ENCODE assay signal across 23 mouse cellular contexts in genomic region chr5:8417443-8417842, GRCm38 (mm10). TPM values are rescaled to one million over a fixed set of nuclear protein-coding genes. Genes with fewer than 3 reads are reported as not detected.
A peak's percentile ranks its signal among the peaks of the same experiment; 100 is the strongest.
DNase-seq lines count a peak whose midpoint lies in the region; ATAC-seq and TF ChIP-seq lines count a peak whose summit lies in the region.
"Had no signal": no experiment of that assay in that cellular context is flagged by ENCODE, and none has a peak within 500 bp of the region (broad histone marks: within the 10 kb centered on the region; RNA-seq: fewer than 3 reads in every experiment).

No protein-coding gene starts in this region.

- H3K9ac ChIP-seq in kidney, embryonic 15.5 days: no peak overlapping the region
- H3K9ac ChIP-seq in midbrain, embryonic 11.5 days (ENCODE audit: low read length): no peak overlapping the region
- no peak overlapping the region for H3K9ac ChIP-seq in forebrain, embryonic 11.5 days (ENCODE audit: low read length)
- H3K9ac ChIP-seq: heart, embryonic 13.5 days; limb, embryonic 13.5 days; liver, embryonic 12.5 days had no signal

- no peak for TF ChIP-seq CTCF in Patski (IDR thresholded peaks at IDR 0.05)

- CTCF ChIA-PET in Patski (lab: Charles Lee): interaction anchor here (0.7 to 1.4 kb wide), 6 partner anchors 9 to 695 kb away, joined by 3 to 5 read pairs (median 4); no protein-coding TSS in a partner anchor

- peaks cover 59% of the 10 kb centered on the region for H3K36me3 ChIP-seq in kidney, embryonic 15.5 days
- H3K36me3 ChIP-seq in midbrain, embryonic 11.5 days (ENCODE audit: control insufficient read depth, insufficient read depth, low read length): peaks cover 3% of the 10 kb centered on the region; the same call in 1 of the 2 replicates
- H3K36me3 ChIP-seq in midbrain, embryonic 10.5 days: peaks cover 81% of the 10 kb centered on the region
- peaks cover 4% of the 10 kb centered on the region; the same call in 1 of the 2 replicates for H3K36me3 ChIP-seq in forebrain, embryonic 11.5 days (ENCODE audit: control insufficient read depth, insufficient read depth, low read length)

- H3K9me3 ChIP-seq in kidney, embryonic 15.5 days (replicated peaks): no peaks in the 10 kb centered on the region
- no peaks in the 10 kb centered on the region for H3K9me3 ChIP-seq in midbrain, embryonic 11.5 days (ENCODE audit: control insufficient read depth, low read length)
- H3K9me3 ChIP-seq in midbrain, embryonic 10.5 days (replicated peaks): no peaks in the 10 kb centered on the region
- no peaks in the 10 kb centered on the region for H3K9me3 ChIP-seq in forebrain, embryonic 11.5 days (ENCODE audit: control insufficient read depth, low read length)
- H3K9me3 ChIP-seq: forebrain, embryonic 10.5 days; heart, embryonic 13.5 days; limb, embryonic 13.5 days; liver, embryonic 12.5 days had no signal

- no peak for ATAC-seq in kidney, embryonic 15.5 days (replicated peaks; ENCODE audit: low FRiP score)
- ATAC-seq in midbrain, embryonic 11.5 days (ENCODE audit: low FRiP score): no peak
- peak; percentile 9 for ATAC-seq in Patski
- peak; percentile 47 for ATAC-seq in megakaryocyte progenitor cell, adult 5-6 weeks (replicated peaks; ENCODE audit: poor library complexity)
- ATAC-seq in forebrain, embryonic 11.5 days (replicated peaks; ENCODE audit: low FRiP score): no peak
- ATAC-seq: liver, embryonic 12.5 days had no signal

- POLR2A ChIA-PET in Patski (lab: Charles Lee): no interaction called here

- no peak for DNase-seq in kidney, postnatal 14 days
- DNase-seq in midbrain, embryonic 11.5 days (ENCODE audit: low spot score, missing footprints): peak; percentile 81
- DNase-seq in midbrain, embryonic 10.5 days (ENCODE audit: low spot score): no peak
- DNase-seq in Patski (ENCODE audit: low read depth, low spot score): no peak
- DNase-seq in forebrain, embryonic 11.5 days (ENCODE audit: low spot score): no peak
- DNase-seq in right cerebral cortex, postnatal 25 days: no peak
- DNase-seq: adrenal gland, postnatal 14 days; cerebellum, adult 2 months; cerebellum, postnatal 25 days; gastrocnemius, adult 2 months; heart, postnatal 14 days; kidney, adult 18-20 months; kidney, postnatal 36 days; lung, adult 18-20 months; midbrain, embryonic 14.5 days; right cerebral cortex, postnatal 14 days; spleen, adult 18-20 months had no signal

- no peak overlapping the region for H3K4me3 ChIP-seq in kidney, embryonic 15.5 days (replicated peaks)
- H3K4me3 ChIP-seq in midbrain, embryonic 11.5 days (ENCODE audit: low read depth, low read length): no peak overlapping the region
- no peak overlapping the region for H3K4me3 ChIP-seq in midbrain, embryonic 10.5 days
- H3K4me3 ChIP-seq in forebrain, embryonic 11.5 days (ENCODE audit: low read depth, low read length): no peak overlapping the region
- H3K4me3 ChIP-seq: forebrain, embryonic 10.5 days; gastrocnemius, adult 2 months; heart, embryonic 13.5 days; limb, embryonic 13.5 days; liver, embryonic 12.5 days had no signal

- peak overlapping the region; percentile 32; the same call in 1 of the 2 replicates for H3K27ac ChIP-seq in kidney, embryonic 15.5 days
- H3K27ac ChIP-seq in midbrain, embryonic 11.5 days (ENCODE audit: low read depth, low read length): no peak overlapping the region
- no peak overlapping the region for H3K27ac ChIP-seq in midbrain, embryonic 10.5 days (replicated peaks)
- no peak overlapping the region for H3K27ac ChIP-seq in forebrain, embryonic 11.5 days (ENCODE audit: low read depth, low read length)
- H3K27ac ChIP-seq: forebrain, embryonic 10.5 days; gastrocnemius, adult 2 months; heart, embryonic 13.5 days; limb, embryonic 13.5 days; liver, embryonic 12.5 days had no signal

- 0 out of 2 replicates have a peak, but pooled peaks cover 6% of the 10 kb centered on the region for H3K4me1 ChIP-seq in kidney, embryonic 15.5 days
- no peaks in the 10 kb centered on the region for H3K4me1 ChIP-seq in midbrain, embryonic 11.5 days (ENCODE audit: control insufficient read depth, insufficient read depth, low read length)
- H3K4me1 ChIP-seq in midbrain, embryonic 10.5 days: peaks cover 18% of the 10 kb centered on the region
- peaks cover 3% of the 10 kb centered on the region; the same call in 1 of the 2 replicates for H3K4me1 ChIP-seq in forebrain, embryonic 11.5 days (replicated peaks; ENCODE audit: control insufficient read depth, insufficient read depth, low read length)

- no peaks in the 10 kb centered on the region for H3K27me3 ChIP-seq in kidney, embryonic 15.5 days
- no peaks in the 10 kb centered on the region for H3K27me3 ChIP-seq in midbrain, embryonic 11.5 days (ENCODE audit: control insufficient read depth, insufficient read depth, low read length)
- H3K27me3 ChIP-seq in midbrain, embryonic 10.5 days (ENCODE audit: low read depth, poor library complexity, severe bottlenecking): no peaks in the 10 kb centered on the region
- no peaks in the 10 kb centered on the region for H3K27me3 ChIP-seq in Patski
- H3K27me3 ChIP-seq in forebrain, embryonic 11.5 days (ENCODE audit: control insufficient read depth, insufficient read depth, low read length): no peaks in the 10 kb centered on the region
- H3K27me3 ChIP-seq: heart, embryonic 13.5 days; limb, embryonic 13.5 days; liver, embryonic 12.5 days had no signal

- in situ Hi-C loops in Patski (cut with MboI; ENCODE audit: low pct_unique_long_range_greater_than_20kb): no loop called here

- no peak overlapping the region for H3K4me2 ChIP-seq in kidney, embryonic 15.5 days
- H3K4me2 ChIP-seq in midbrain, embryonic 11.5 days: no peak overlapping the region
- H3K4me2 ChIP-seq in forebrain, embryonic 11.5 days (ENCODE audit: low read depth, low read length, severe bottlenecking): no peak overlapping the region
- H3K4me2 ChIP-seq: heart, embryonic 13.5 days; limb, embryonic 13.5 days; liver, embryonic 12.5 days had no signal

- WGBS in kidney, embryonic 15.5 days: 60% methylated on average over 1 of the region's 1 CpGs
- WGBS in midbrain, embryonic 11.5 days: 31% methylated on average over 1 of the region's 1 CpGs
- WGBS in midbrain, embryonic 10.5 days: 46% methylated on average over 1 of the region's 1 CpGs
- WGBS in forebrain, embryonic 11.5 days: 37% methylated on average over 1 of the region's 1 CpGs

RNA-seq across cellular contexts. Expression of gene Dbf4, which starts 5.1 kb away (rescaled TPM):
- 41.0 and 45.1 TPM in 2 replicates for polyA plus RNA-seq in kidney, embryonic 15.5 days (2015; fragmentation: Nextera tagmentation; extraction: Ambion mirVana)
- 79.2 and 83.7 TPM in 2 replicates for polyA plus RNA-seq in midbrain, embryonic 11.5 days (2014; fragmentation: Nextera tagmentation; extraction: Ambion mirVana)
- polyA plus RNA-seq in midbrain, embryonic 10.5 days (2016; fragmentation: Nextera tagmentation; extraction: Ambion mirVana): 56.1 and 62.5 TPM in 2 replicates
- 39.4 TPM for polyA plus RNA-seq in Patski (2021)
- total RNA-seq in megakaryocyte progenitor cell, adult 5-6 weeks (2015): 66.5 and 78.2 TPM in 2 replicates
- 65.1 and 76.5 TPM in 2 replicates for total RNA-seq in megakaryocyte progenitor cell, adult 5-6 weeks (2017)
- polyA plus RNA-seq in forebrain, embryonic 11.5 days (2014; fragmentation: Nextera tagmentation; extraction: Ambion mirVana): 85.6 and 92.6 TPM in 2 replicates

RNA-seq across cellular contexts. Expression of gene Slc25a40, which starts 5.2 kb away (rescaled TPM):
- polyA plus RNA-seq in kidney, embryonic 15.5 days (2015; fragmentation: Nextera tagmentation; extraction: Ambion mirVana): 12.8 and 13.3 TPM in 2 replicates
- polyA plus RNA-seq in midbrain, embryonic 11.5 days (2014; fragmentation: Nextera tagmentation; extraction: Ambion mirVana): 7.9 and 10.3 TPM in 2 replicates
- polyA plus RNA-seq in midbrain, embryonic 10.5 days (2016; fragmentation: Nextera tagmentation; extraction: Ambion mirVana): 9.6 and 9.7 TPM in 2 replicates
- polyA plus RNA-seq in Patski (2021): 18.8 TPM
- total RNA-seq in megakaryocyte progenitor cell, adult 5-6 weeks (2015): 8.5 and 9.8 TPM in 2 replicates
- 7.9 and 12.5 TPM in 2 replicates for total RNA-seq in megakaryocyte progenitor cell, adult 5-6 weeks (2017)
- 10.8 and 11.9 TPM in 2 replicates for polyA plus RNA-seq in forebrain, embryonic 11.5 days (2014; fragmentation: Nextera tagmentation; extraction: Ambion mirVana)

RNA-seq across cellular contexts. Expression of gene Adam22, which starts 49.5 kb away (rescaled TPM):
- 8.2 and 8.5 TPM in 2 replicates for polyA plus RNA-seq in kidney, embryonic 15.5 days (2015; fragmentation: Nextera tagmentation; extraction: Ambion mirVana)
- polyA plus RNA-seq in midbrain, embryonic 11.5 days (2014; fragmentation: Nextera tagmentation; extraction: Ambion mirVana): 14.8 and 15.7 TPM in 2 replicates
- 5.6 and 9.5 TPM in 2 replicates for polyA plus RNA-seq in midbrain, embryonic 10.5 days (2016; fragmentation: Nextera tagmentation; extraction: Ambion mirVana)
- polyA plus RNA-seq in Patski (2021): 6.4 TPM
- total RNA-seq in megakaryocyte progenitor cell, adult 5-6 weeks (2015): 0.34 and 2.6 TPM in 2 replicates
- 0.33 and 1.6 TPM in 2 replicates for total RNA-seq in megakaryocyte progenitor cell, adult 5-6 weeks (2017)
- polyA plus RNA-seq in forebrain, embryonic 11.5 days (2014; fragmentation: Nextera tagmentation; extraction: Ambion mirVana): 15.5 and 16.3 TPM in 2 replicates

Comparison
In these comparisons a context has a peak if more than half of its experiments do, and no peak if none do; other contexts are left out.
1. ATAC-seq: peak in Patski (single experiment) and megakaryocyte progenitor cell, adult 5-6 weeks (single experiment); none in kidney, embryonic 15.5 days (single experiment), midbrain, embryonic 11.5 days (single experiment) and forebrain, embryonic 11.5 days (single experiment).